Mouse (Mus musculus): ENCODE results near the gene Gm20604.

Gene Gm20604

DNA sequence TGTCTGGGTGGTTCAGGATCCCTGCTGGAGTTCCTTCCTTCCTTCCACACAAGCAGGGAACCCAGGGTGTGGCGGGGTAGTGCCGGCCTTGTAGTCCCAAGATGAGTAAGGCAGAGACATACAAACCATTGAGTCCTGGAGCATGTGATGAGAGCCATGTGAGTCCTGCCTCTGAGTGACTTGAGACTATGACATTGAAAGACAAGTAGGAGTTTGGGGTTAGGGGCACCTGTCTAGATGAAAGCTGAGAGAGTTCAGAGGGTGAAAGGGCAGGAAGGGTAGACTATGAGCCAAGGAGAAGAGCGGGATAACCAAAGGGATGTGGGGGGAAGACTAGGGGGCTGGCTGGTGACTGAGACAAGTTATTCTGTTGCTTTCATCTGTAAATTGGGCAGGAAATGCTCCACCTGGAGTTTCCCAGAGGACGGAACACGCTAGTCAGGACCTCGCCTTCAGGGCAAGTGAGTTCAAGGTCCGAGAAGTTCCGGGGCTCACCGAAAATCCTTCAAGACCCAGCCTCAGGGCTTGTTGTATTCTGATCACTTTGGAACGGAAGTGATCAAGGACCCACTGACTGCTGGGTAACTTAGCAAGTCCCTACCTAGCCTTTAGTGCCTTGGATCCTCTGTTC lies 51.5 kb downstream of the Gm20604 start:
- DNase-seq (ENCODE audit: low spot score in 2 of 2) = no peak

DNA sequence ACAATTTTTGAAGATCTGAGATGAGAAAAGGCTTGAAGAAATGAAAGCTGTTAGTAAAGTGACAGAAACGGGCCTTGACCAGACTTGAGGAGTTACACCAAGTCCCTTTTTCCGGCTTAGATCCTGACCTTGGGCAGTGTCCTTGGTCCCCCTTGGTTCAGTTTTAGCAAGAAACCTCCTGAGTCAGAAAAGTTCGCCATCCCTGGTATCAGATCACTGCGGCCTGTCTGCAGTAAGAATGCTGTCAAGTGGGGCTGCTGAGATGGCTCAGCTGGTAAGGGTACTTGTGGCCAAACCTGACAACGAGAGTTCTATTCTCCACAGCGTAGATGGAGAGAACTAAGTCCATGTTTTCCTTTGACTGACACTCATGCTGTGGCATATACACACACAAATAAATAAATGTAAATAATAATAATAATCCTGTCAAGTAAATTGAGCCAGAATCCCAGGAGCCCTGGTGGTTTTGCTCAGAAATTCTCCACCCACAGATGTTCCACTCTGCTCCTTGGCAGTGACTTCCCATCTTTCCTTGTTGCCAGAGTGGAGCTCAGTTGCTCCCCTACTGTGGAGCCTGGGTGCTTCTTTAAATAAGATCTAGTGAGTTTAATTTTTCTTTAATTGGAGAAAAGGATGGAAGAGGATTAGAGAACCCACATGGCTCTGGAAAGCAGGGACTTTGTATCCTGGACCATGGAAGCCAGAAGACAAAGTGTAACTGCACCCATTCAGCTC lies 52.4 kb downstream of the Gm20604 start:
- no peak for DNase-seq (ENCODE audit: low spot score in 2 of 2)

DNA sequence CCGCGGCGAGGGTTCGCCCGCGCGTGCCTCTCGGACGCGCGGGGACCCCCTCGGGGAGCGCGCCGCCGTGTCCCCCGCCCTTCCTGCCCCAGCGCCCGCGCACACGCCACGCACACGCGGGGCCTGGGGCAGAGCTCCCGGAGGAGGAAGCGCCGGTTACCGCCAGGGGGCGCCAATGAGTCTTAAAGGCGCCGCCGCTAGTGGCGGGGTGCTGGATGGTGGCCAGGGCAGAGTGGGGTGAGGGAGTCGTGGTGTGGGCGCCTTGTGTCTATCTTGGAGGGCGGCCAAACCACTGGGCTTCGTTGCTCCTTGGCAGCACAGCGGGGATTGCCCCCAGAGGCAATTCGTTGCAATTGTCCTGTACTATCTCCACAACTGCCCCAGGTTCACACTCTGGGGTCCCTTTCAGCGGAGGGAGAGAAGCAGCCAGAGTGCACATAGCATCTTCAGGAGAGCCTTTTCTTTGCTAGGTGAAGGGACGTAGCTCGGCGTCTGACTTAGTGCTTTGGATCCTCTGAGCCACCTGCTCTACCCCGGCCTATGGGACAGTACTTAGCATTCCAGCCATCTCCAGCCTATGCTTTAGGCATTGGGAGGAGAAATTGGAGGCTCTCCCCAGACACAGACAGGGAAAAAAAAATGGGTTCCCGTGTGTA lies 53.1 kb downstream of the Gm20604 start:
- DNase-seq (ENCODE audit: low spot score in 2 of 2) = peak; percentile 79 to 84

GRCm38 (mm10) chr12:102704457-102705198 lies 53.8 kb downstream of the Gm20604 start, which contains the start of gene Itpk1:
TSS of gene Itpk1 (minus strand) at chr12:102704930.
- DNase-seq (ENCODE audit: low spot score in 2 of 2) = no peak

DNA sequence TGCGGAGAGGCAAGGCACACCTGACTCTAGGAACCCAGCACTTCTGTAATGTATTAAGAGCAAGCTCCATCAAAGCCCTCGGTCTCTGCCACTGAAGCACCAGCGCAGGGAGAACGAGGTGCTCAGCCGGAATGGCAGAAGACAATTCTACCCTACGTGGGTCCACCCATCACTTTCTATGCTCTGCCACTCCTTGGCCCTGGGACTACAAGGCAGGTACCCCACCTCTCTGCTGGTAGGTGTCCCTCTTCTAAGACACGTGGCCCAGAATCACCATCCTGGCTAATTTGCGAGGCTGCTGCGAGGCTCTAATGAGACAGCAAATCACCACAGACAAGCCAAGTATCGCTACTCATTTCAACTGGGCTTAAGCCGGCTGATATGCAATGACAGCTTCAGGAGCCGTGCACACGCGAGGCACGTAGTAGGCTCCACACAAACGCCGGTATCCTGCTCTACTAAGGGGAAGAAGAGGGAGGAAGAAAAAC lies 54.5 kb downstream of the Gm20604 start:
- no peak for DNase-seq (ENCODE audit: low spot score in 2 of 2)

GRCm38 (mm10) chr12:102703441-102703840 lies 55.0 kb downstream of the Gm20604 start:
- no peak for DNase-seq (ENCODE audit: low spot score in 2 of 2)

DNA sequence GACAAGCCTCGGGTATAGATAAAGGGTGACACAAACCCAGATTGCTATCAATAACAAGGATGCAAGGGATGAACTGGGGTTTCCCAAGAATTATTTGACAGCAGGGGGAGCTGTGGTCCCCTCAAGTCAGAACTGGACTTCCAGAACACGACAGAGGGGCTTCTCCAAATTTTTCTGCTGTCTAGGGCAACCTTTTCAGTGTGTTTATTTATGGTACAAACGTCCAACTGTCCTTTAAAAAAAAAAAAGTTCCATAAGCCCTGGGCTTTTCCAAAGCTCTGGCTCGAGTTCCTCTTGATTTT lies 55.4 kb downstream of the Gm20604 start:
- no peak for DNase-seq (ENCODE audit: low spot score in 2 of 2)

DNA sequence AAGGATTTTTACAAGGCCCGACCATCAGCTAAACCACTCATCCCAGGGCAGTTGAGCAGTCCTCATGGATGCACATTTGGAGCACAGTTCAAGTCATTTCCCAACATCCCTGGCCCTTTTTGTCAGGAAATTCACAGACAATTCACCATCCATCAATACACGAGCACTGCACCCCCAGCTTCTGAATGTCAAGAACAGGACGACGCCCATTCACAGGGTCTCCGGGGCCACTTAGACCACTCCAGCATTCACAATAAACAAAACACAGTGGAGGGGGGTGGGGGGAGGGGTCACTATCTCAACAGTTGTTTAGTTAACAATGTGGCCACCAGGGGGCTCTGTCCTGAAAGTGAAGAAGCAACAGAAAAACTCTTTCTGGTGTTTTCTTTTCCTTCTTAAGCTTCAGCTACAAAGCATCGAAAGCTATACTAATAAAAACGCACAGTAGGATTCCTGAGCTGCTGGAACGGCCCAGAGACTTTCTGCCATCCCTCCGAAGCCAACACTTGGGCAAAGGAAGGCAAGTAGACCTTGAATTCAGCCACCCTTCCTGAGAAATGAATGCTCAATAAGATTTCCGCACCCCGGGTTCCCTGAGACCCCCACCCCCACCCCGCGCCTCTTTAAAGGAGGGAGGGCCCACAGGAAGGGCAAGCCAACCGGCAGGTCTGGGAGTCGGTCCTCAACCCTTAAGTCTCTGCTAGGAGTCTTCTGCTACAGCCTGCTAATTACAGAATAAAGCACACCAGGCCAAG lies 55.9 kb downstream of the Gm20604 start:
- peak; percentile 62 to 75 for DNase-seq (ENCODE audit: low spot score in 2 of 2)

GRCm38 (mm10) chr12:102701691-102702207 lies 56.7 kb downstream of the Gm20604 start:
- no peak for DNase-seq (ENCODE audit: low spot score in 2 of 2)

DNA sequence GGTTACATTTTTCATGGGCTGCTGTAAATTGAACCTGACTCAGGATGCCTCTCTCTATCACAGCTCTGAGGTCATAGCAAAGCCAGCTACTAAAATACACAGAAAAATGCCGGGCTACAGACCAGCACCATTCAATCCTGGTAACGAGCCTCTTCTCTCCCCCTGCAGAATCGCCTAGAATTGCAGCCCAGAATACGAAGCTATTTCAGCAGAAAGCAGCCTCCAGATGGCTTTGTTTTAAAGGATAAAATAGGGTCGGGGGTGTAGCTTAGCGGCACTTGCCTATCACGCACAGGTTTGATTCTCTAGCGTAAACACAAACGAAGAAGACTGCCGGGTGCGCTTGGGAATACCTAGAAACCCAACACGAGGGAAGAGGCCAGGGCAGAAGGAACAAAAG lies 58.0 kb downstream of the Gm20604 start:
- DNase-seq (ENCODE audit: low spot score in 2 of 2) = no peak

- DNase-seq (ENCODE audit: low spot score in 2 of 2) = no peak
Observed at GRCm38 (mm10) chr12:102699156-102699555, 59.3 kb downstream of the Gm20604 start.

- DNase-seq (ENCODE audit: low spot score in 2 of 2) = no peak
Observed at GRCm38 (mm10) chr12:102698089-102698684, 60.3 kb downstream of the Gm20604 start.

DNA sequence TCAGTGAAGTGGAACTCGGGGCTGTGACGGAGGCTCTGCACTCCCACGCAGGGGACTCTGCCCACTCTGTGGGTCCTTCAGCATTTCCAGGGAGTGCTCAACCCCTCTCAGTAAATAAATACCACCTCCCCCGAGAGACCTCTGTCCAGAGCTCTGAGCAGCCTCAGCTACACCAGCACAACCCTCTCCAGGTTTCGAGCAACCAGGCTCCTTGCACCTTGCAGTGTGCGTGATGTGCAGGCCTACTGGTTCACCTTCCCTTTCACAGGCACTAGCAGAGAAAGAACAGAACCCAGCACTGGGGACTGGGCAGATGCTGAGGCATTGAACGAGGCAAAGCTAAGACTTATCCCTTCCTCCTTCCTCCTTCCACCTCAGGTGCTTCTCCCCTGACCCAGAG lies 61.1 kb downstream of the Gm20604 start:
- no peak for DNase-seq (ENCODE audit: low spot score in 2 of 2)

DNA sequence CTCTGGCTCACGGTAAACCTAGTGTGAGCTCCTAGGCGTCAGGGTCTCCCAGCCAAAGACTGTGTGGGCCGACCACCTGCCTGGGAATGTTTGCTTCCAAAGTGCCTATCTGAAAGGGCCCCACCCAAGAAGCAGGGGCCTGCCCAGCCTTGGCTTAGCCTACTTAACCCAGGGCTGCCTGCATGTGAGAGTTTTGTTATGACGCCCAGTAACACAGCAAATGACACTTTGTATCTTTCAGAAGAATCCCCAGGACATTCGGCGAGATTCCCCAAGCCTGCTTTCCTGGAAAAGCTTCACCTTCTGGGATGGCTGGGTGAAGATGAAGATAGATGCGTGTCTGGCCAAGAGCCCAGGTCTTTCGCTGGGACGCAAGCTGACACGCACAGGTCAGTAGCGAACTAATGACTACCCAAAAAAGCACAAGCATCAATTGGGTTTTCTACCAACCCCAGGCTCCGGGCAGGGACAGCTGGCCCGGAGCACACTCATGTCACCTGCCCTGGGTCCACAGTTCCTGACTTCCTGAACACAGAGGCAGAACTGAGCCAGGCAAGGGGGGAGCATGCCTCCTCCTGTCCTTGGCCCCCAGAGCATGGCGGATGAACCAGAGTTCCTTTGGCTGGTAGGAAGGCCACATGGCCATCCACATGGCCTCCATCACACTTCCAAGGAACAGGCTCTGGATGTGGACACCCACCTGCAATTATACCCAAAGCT lies 61.7 kb downstream of the Gm20604 start:
- DNase-seq (ENCODE audit: low spot score in 2 of 2) = no peak

DNA sequence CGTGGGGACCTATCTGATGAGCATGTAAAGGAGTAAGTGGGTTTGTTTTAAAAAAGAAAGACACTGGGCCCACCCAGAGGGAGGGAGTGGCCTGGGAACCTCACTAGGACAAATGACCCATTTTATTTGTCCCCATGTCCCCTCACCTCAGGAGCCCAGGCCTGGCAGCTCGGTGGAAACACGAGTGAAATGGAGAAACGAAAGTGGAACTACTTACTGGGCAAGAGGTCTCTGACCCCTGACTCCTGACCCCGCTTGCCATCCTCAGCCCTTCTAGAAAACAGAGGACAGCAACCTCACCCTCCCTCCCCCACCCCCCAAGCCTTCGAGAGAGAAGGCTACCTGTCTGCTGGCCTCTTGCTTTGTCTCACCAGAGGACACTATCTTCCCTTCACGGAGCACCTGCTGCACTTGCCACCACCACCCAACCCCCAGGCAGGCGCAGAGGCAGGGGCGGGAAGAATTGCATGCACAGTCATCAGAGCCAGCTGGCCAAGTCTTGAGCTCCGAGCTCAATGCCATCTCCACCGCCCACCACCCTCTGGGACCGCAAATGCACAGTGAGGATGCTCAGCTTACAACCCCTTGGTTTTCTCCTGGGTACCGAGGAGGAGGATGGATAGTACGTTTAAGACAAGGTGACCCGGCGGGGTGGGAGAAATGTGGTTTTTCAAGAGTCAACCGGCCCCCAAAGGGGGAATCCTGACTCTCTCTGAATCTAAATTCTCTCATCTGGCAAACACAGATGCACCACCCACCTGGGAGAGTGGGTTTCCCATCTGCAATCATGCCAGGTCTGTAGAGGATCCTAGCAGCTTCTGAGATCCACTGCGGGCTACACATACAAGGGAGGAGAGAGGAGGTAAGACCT lies 62.9 kb downstream of the Gm20604 start:
- DNase-seq (ENCODE audit: low spot score in 2 of 2) = peak; percentile 50 to 69

GRCm38 (mm10) chr12:102691761-102692160 lies 66.7 kb downstream of the Gm20604 start:
- no peak for DNase-seq (ENCODE audit: low spot score in 2 of 2)
